Mouse (Mus musculus) embryonic fibroblast, embryonic 13.5 days (primary cell): ENCODE results near the gene Ttc23.

Experiments
- CTCF ChIP-seq: IDR thresholded peaks from 2 replicates; pipeline ENCODE4 v1.5.1; 2011; ENCODE audit warnings: mild to moderate bottlenecking, control low read depth, low read length, moderate library complexity, borderline replicate concordance; ENCODE audit not compliant: insufficient read depth
- POLR2A ChIP-seq: IDR thresholded peaks from 2 replicates; pipeline ENCODE4 v1.6.1; 2011; ENCODE audit warnings: low read depth, mild to moderate bottlenecking, control low read depth, low read length, moderate library complexity

- TF ChIP-seq POLR2A = no peak
- 0 out of 2 replicates have a peak, but pooled peaks have one; percentile 8 for TF ChIP-seq CTCF
These were observed 141.5 kb downstream of the Ttc23 start for GRCm38 (mm10) chr7:67788713-67789112.
